In the genomic region with DNA sequence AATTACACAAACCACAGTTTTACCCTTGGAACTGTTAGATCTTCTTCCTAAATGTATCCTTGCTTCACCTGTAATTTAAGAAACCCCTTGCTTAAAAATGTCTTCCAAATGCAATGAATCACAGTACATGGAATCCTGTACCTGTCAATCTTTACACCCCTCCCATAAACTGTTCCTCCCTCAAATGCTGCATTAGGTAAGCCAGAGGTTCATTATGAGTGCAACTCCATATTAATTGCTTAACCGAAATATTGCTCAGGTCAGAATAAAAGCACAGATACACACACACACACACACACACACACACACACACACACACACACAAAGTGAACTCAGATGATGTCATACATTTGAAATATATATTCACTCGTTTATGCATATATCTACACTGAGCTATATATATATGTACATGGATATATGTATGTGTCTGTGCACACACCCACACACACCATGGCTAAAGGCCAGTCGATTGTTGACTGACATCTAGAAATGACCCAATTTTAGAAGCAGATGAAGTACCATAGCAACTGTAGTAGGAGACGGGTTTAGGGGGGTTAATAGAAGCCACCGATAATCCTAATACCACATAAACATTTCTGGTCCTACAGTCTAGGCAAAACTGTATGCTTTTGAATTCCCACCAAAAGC, we compare ENCODE assay signal across 10 mouse cellular contexts. TPM values are rescaled to one million over a fixed set of nuclear protein-coding genes. Genes with fewer than 3 reads are reported as not detected.
A peak's percentile ranks its signal among the peaks of the same experiment; 100 is the strongest.
DNase-seq lines count a peak whose midpoint lies in the region; ATAC-seq lines count a peak whose summit lies in the region.
"Had no signal": no experiment of that assay in that cellular context is flagged by ENCODE, and none has a peak within 500 bp of the region (broad histone marks: within the 10 kb centered on the region; RNA-seq: fewer than 3 reads in every experiment).

No protein-coding gene starts in this region.

- DNase-seq in heart, adult 8-10 months (ENCODE audit: low spot score) = no peak
- no peak for DNase-seq in limb, embryonic 11.5 days (ENCODE audit: low spot score)
- DNase-seq in limb, embryonic 10.5 days (ENCODE audit: low spot score) = no peak
- DNase-seq in forebrain, embryonic 11.5 days (ENCODE audit: low spot score) = no peak
- no peak for DNase-seq in ovary, postnatal 36 days (ENCODE audit: low spot score)
- DNase-seq in thymus, adult 18-20 months = no peak

- H3K9ac ChIP-seq in heart, embryonic 12.5 days = no peak overlapping the region
- no peak overlapping the region for H3K9ac ChIP-seq in limb, embryonic 11.5 days (ENCODE audit: low read length)
- H3K9ac ChIP-seq in forebrain, embryonic 11.5 days (ENCODE audit: low read length) = no peak overlapping the region; the same call in 1 of the 2 replicates
- peak overlapping the region; percentile 68; the same call in 1 of the 2 replicates for H3K9ac ChIP-seq in midbrain, embryonic 13.5 days (replicated peaks)

- peak overlapping the region; percentile 63 for H3K4me3 ChIP-seq in heart, embryonic 12.5 days
- no peak overlapping the region for H3K4me3 ChIP-seq in limb, embryonic 11.5 days (ENCODE audit: low read depth, low read length)
- H3K4me3 ChIP-seq in limb, embryonic 10.5 days = no peak overlapping the region
- no peak overlapping the region for H3K4me3 ChIP-seq in forebrain, embryonic 11.5 days (ENCODE audit: low read depth, low read length)
- peak overlapping the region; percentile 54 for H3K4me3 ChIP-seq in midbrain, embryonic 13.5 days (replicated peaks)
- H3K4me3 ChIP-seq: myocyte had no signal

- 85% methylated on average over 5 of the region's 5 CpGs for WGBS in heart, embryonic 12.5 days
- WGBS in limb, embryonic 11.5 days = 89% methylated on average over 5 of the region's 5 CpGs
- 90% methylated on average over 5 of the region's 5 CpGs for WGBS in limb, embryonic 10.5 days
- whole genome bisulfite sequencing in forebrain, embryonic 11.5 days = 85% methylated on average over 5 of the region's 5 CpGs
- WGBS in midbrain, embryonic 13.5 days = 85% methylated on average over 5 of the region's 5 CpGs

- 0 out of 2 replicates have a peak, but pooled peaks cover 5% of the 10 kb centered on the region for H3K27me3 ChIP-seq in heart, embryonic 12.5 days (replicated peaks)
- peaks cover 6% of the 10 kb centered on the region; the same call in 1 of the 2 replicates for H3K27me3 ChIP-seq in limb, embryonic 11.5 days (ENCODE audit: control insufficient read depth, insufficient read depth, low read length)
- peaks cover 29% of the 10 kb centered on the region for H3K27me3 ChIP-seq in limb, embryonic 10.5 days (ENCODE audit: low read depth, poor library complexity, severe bottlenecking)
- no peaks in the 10 kb centered on the region for H3K27me3 ChIP-seq in forebrain, embryonic 11.5 days (ENCODE audit: control insufficient read depth, insufficient read depth, low read length)
- H3K27me3 ChIP-seq in midbrain, embryonic 13.5 days = peaks cover 2% of the 10 kb centered on the region
- H3K27me3 ChIP-seq: CH12.LX had no signal

- no peaks in the 10 kb centered on the region for H3K9me3 ChIP-seq in heart, embryonic 12.5 days (replicated peaks)
- H3K9me3 ChIP-seq in limb, embryonic 11.5 days (ENCODE audit: control insufficient read depth, low read length) = no peaks in the 10 kb centered on the region
- no peaks in the 10 kb centered on the region for H3K9me3 ChIP-seq in limb, embryonic 10.5 days (replicated peaks)
- H3K9me3 ChIP-seq in forebrain, embryonic 11.5 days (ENCODE audit: control insufficient read depth, low read length) = no peaks in the 10 kb centered on the region
- no peaks in the 10 kb centered on the region for H3K9me3 ChIP-seq in midbrain, embryonic 13.5 days

- peak overlapping the region; percentile 93 for H3K4me2 ChIP-seq in heart, embryonic 12.5 days
- H3K4me2 ChIP-seq in limb, embryonic 11.5 days (ENCODE audit: low read depth, severe bottlenecking) = no peak overlapping the region
- peak overlapping the region; percentile 82; the same call in 1 of the 2 replicates for H3K4me2 ChIP-seq in forebrain, embryonic 11.5 days (ENCODE audit: low read depth, low read length, severe bottlenecking)
- H3K4me2 ChIP-seq in midbrain, embryonic 13.5 days (replicated peaks) = peak overlapping the region; percentile 79

- H3K4me1 ChIP-seq in heart, embryonic 12.5 days (replicated peaks) = peaks cover 4% of the 10 kb centered on the region
- H3K4me1 ChIP-seq in limb, embryonic 11.5 days (ENCODE audit: control insufficient read depth, insufficient read depth, low read length) = no peaks in the 10 kb centered on the region
- H3K4me1 ChIP-seq in limb, embryonic 10.5 days = peaks cover 12% of the 10 kb centered on the region
- no peaks in the 10 kb centered on the region for H3K4me1 ChIP-seq in forebrain, embryonic 11.5 days (replicated peaks; ENCODE audit: control insufficient read depth, insufficient read depth, low read length)
- H3K4me1 ChIP-seq in midbrain, embryonic 13.5 days (replicated peaks) = peaks cover 11% of the 10 kb centered on the region

- H3K27ac ChIP-seq in heart, embryonic 12.5 days (ENCODE audit: poor library complexity, severe bottlenecking) = no peak overlapping the region
- no peak overlapping the region for H3K27ac ChIP-seq in limb, embryonic 11.5 days (replicated peaks; ENCODE audit: low read depth, low read length)
- H3K27ac ChIP-seq in limb, embryonic 10.5 days = no peak overlapping the region
- H3K27ac ChIP-seq in forebrain, embryonic 11.5 days (ENCODE audit: low read depth, low read length) = no peak overlapping the region
- H3K27ac ChIP-seq in midbrain, embryonic 13.5 days = no peak overlapping the region

- no peak for ATAC-seq in heart, embryonic 12.5 days (ENCODE audit: insufficient number of reproducible peaks, low FRiP score)
- 0 out of 2 replicates have a peak, but pooled peaks have one; percentile 24 for ATAC-seq in limb, embryonic 11.5 days (ENCODE audit: insufficient number of reproducible peaks, low FRiP score, low TSS enrichment, low read depth)
- ATAC-seq in forebrain, embryonic 11.5 days (replicated peaks; ENCODE audit: low FRiP score) = no peak
- ATAC-seq in midbrain, embryonic 13.5 days = peak; percentile 25; the same call in 1 of the 2 replicates

- H3K36me3 ChIP-seq in heart, embryonic 12.5 days = no peaks in the 10 kb centered on the region
- no peaks in the 10 kb centered on the region for H3K36me3 ChIP-seq in limb, embryonic 11.5 days (ENCODE audit: control insufficient read depth, insufficient read depth, low read length)
- H3K36me3 ChIP-seq in limb, embryonic 10.5 days = no peaks in the 10 kb centered on the region
- H3K36me3 ChIP-seq in forebrain, embryonic 11.5 days (ENCODE audit: control insufficient read depth, insufficient read depth, low read length) = no peaks in the 10 kb centered on the region
- no peaks in the 10 kb centered on the region for H3K36me3 ChIP-seq in midbrain, embryonic 13.5 days

RNA-seq across cellular contexts. Expression of a gene that starts 1.6 kb away (rescaled TPM):
- 0.55 and 0.60 TPM in 2 replicates for polyA plus RNA-seq in heart, embryonic 12.5 days (2016; fragmentation: Nextera tagmentation; extraction: Ambion mirVana)
- total RNA-seq in heart, adult 8-10 months (2022) = under 1 TPM; 0.11 to 0.22 (median 0.15) TPM
- 0.07 and 0.14 TPM in 2 replicates for polyA plus RNA-seq in limb, embryonic 11.5 days (2014; fragmentation: Nextera tagmentation; extraction: Ambion mirVana)
- polyA plus RNA-seq in limb, embryonic 10.5 days (2016; fragmentation: Nextera tagmentation; extraction: Ambion mirVana) = 0.21 TPM in 1 of 2 replicates, not detected in the other
- polyA plus RNA-seq in forebrain, embryonic 11.5 days (2014; fragmentation: Nextera tagmentation; extraction: Ambion mirVana) = 0.29 TPM in 2 replicates
- polyA plus RNA-seq in midbrain, embryonic 13.5 days (2015; fragmentation: Nextera tagmentation; extraction: Ambion mirVana) = 5.4 and 6.3 TPM in 2 replicates
- total RNA-seq: CH12.LX had no signal
- polyA plus RNA-seq: myocyte had no signal

Comparison
In these comparisons a context has a peak if more than half of its experiments do, and no peak if none do; other contexts are left out.
1. ATAC-seq: peak in limb, embryonic 11.5 days (single experiment) and midbrain, embryonic 13.5 days (single experiment); none in heart, embryonic 12.5 days (single experiment) and forebrain, embryonic 11.5 days (single experiment).
2. H3K4me3 ChIP-seq: peak in heart, embryonic 12.5 days (single experiment) and midbrain, embryonic 13.5 days (single experiment); none in limb, embryonic 11.5 days (single experiment), limb, embryonic 10.5 days (single experiment) and forebrain, embryonic 11.5 days (single experiment).